Mouse (Mus musculus) liver, embryonic 14.5 days (tissue): ENCODE results near the gene Hid1.

Experiments
- CTCF ChIP-seq: IDR thresholded peaks from 2 replicates; pipeline ENCODE4 v1.5.1; 2016; ENCODE audit warnings: antibody characterized with exemption, low read depth, control low read depth
- EP300 ChIP-seq: IDR thresholded peaks from 2 replicates; pipeline ENCODE4 v1.6.1; 2016; ENCODE audit warnings: antibody characterized with exemption, low read depth

GRCm38 (mm10) chr11:115344967-115345366 lies 22.6 kb downstream of the Hid1 start:
- TF ChIP-seq CTCF (no peak), EP300 (no peak)
